Mouse (Mus musculus): Measurements from ENCODE around the gene Rgn. TPM values are rescaled to one million over a fixed set of nuclear protein-coding genes. Genes with fewer than 3 reads are reported as not detected.

Gene Rgn
- polyA plus RNA-seq (2012; ENCODE audit: insufficient read depth, insufficient read length, missing spikeins) = not detected in 2 replicates

- peaks cover 6% of the 10 kb centered on the region for H3K4me1 ChIP-seq (ENCODE audit: control insufficient read depth, insufficient read depth, low read length)
- TF ChIP-seq CTCF (IDR thresholded peaks at IDR 0.05; ENCODE audit: low read depth, low read length) = no peak
- no peak for TF ChIP-seq POLR2A (IDR thresholded peaks at IDR 0.05; ENCODE audit: borderline replicate concordance, low read depth, low read length)
- H3K4me3 ChIP-seq (ENCODE audit: insufficient read depth, low read length) = no peak within 1 kb of the TSS
- no peak within 1 kb of the TSS for H3K27ac ChIP-seq (ENCODE audit: insufficient read depth, low read depth, low read length)
Measured at GRCm38 (mm10) chrX:20549532-20549931, at the start of gene Rgn. Gene Rgn, plus strand, starts transcription at chrX:20549787.

- Histone ChIP-seq H3K27ac (ENCODE audit: insufficient read depth, low read depth, low read length) (no peak overlapping the region), H3K4me3 (ENCODE audit: insufficient read depth, low read length) (no peak overlapping the region), H3K4me1 (ENCODE audit: control insufficient read depth, insufficient read depth, low read length) (peaks cover 5% of the 10 kb centered on the region)
- TF ChIP-seq POLR2A (IDR thresholded peaks at IDR 0.05; ENCODE audit: borderline replicate concordance, low read depth, low read length) (no peak), CTCF (IDR thresholded peaks at IDR 0.05; ENCODE audit: low read depth, low read length) (no peak)
Measured at GRCm38 (mm10) chrX:20520290-20520939, 29.2 kb upstream of the Rgn start.

GRCm38 (mm10) chrX:20521578-20521977, 28.0 kb upstream of the Rgn start:
- Histone ChIP-seq H3K27ac (ENCODE audit: insufficient read depth, low read depth, low read length) (no peak overlapping the region), H3K4me1 (ENCODE audit: control insufficient read depth, insufficient read depth, low read length) (peaks cover 5% of the 10 kb centered on the region), H3K4me3 (ENCODE audit: insufficient read depth, low read length) (no peak overlapping the region)
- TF ChIP-seq CTCF (IDR thresholded peaks at IDR 0.05; ENCODE audit: low read depth, low read length) (no peak), POLR2A (IDR thresholded peaks at IDR 0.05; ENCODE audit: borderline replicate concordance, low read depth, low read length) (no peak)

GRCm38 (mm10) chrX:20532621-20533020, 17.0 kb upstream of the Rgn start:
- H3K27ac ChIP-seq (ENCODE audit: insufficient read depth, low read depth, low read length) = no peak overlapping the region
- H3K4me3 ChIP-seq (ENCODE audit: insufficient read depth, low read length) = no peak overlapping the region
- no peaks in the 10 kb centered on the region for H3K4me1 ChIP-seq (ENCODE audit: control insufficient read depth, insufficient read depth, low read length)
- no peak for TF ChIP-seq CTCF (IDR thresholded peaks at IDR 0.05; ENCODE audit: low read depth, low read length)
- TF ChIP-seq POLR2A (IDR thresholded peaks at IDR 0.05; ENCODE audit: borderline replicate concordance, low read depth, low read length) = no peak

- H3K4me3 ChIP-seq (ENCODE audit: insufficient read depth, low read length) = no peak overlapping the region
- no peaks in the 10 kb centered on the region for H3K4me1 ChIP-seq (ENCODE audit: control insufficient read depth, insufficient read depth, low read length)
- no peak overlapping the region for H3K27ac ChIP-seq (ENCODE audit: insufficient read depth, low read depth, low read length)
- TF ChIP-seq CTCF (IDR thresholded peaks at IDR 0.05; ENCODE audit: low read depth, low read length) (no peak), POLR2A (IDR thresholded peaks at IDR 0.05; ENCODE audit: borderline replicate concordance, low read depth, low read length) (no peak)
Measured at GRCm38 (mm10) chrX:20543867-20544266, 5.7 kb upstream of the Rgn start.

GRCm38 (mm10) chrX:20547609-20548008, 2.0 kb upstream of the Rgn start:
- H3K4me3 ChIP-seq (ENCODE audit: insufficient read depth, low read length) = peak overlapping the region; percentile 55; the same call in 1 of the 2 replicates
- TF ChIP-seq CTCF (IDR thresholded peaks at IDR 0.05; ENCODE audit: low read depth, low read length) (no peak), POLR2A (IDR thresholded peaks at IDR 0.05; ENCODE audit: borderline replicate concordance, low read depth, low read length) (no peak)
- H3K27ac ChIP-seq (ENCODE audit: insufficient read depth, low read depth, low read length) = no peak overlapping the region
- no peaks in the 10 kb centered on the region for H3K4me1 ChIP-seq (ENCODE audit: control insufficient read depth, insufficient read depth, low read length)

- H3K4me1 ChIP-seq (ENCODE audit: control insufficient read depth, insufficient read depth, low read length) = peaks cover 3% of the 10 kb centered on the region
- TF ChIP-seq CTCF (IDR thresholded peaks at IDR 0.05; ENCODE audit: low read depth, low read length) (no peak), POLR2A (IDR thresholded peaks at IDR 0.05; ENCODE audit: borderline replicate concordance, low read depth, low read length) (no peak)
- no peak overlapping the region for H3K27ac ChIP-seq (ENCODE audit: insufficient read depth, low read depth, low read length)
- H3K4me3 ChIP-seq (ENCODE audit: insufficient read depth, low read length) = peak overlapping the region; percentile 55
Measured at GRCm38 (mm10) chrX:20548011-20548879, 1.3 kb upstream of the Rgn start.

- Histone ChIP-seq H3K27ac (ENCODE audit: insufficient read depth, low read depth, low read length) (no peak overlapping the region), H3K4me3 (ENCODE audit: insufficient read depth, low read length) (no peak overlapping the region), H3K4me1 (ENCODE audit: control insufficient read depth, insufficient read depth, low read length) (peaks cover 4% of the 10 kb centered on the region)
- TF ChIP-seq CTCF (IDR thresholded peaks at IDR 0.05; ENCODE audit: low read depth, low read length) = no peak
- no peak for TF ChIP-seq POLR2A (IDR thresholded peaks at IDR 0.05; ENCODE audit: borderline replicate concordance, low read depth, low read length)
Measured at GRCm38 (mm10) chrX:20548880-20549440, 627 bp upstream of the Rgn start.

GRCm38 (mm10) chrX:20552199-20552598, 2.6 kb downstream of the Rgn start:
- Histone ChIP-seq H3K4me3 (ENCODE audit: insufficient read depth, low read length) (no peak overlapping the region), H3K27ac (ENCODE audit: insufficient read depth, low read depth, low read length) (no peak overlapping the region), H3K4me1 (ENCODE audit: control insufficient read depth, insufficient read depth, low read length) (peaks cover 6% of the 10 kb centered on the region)
- TF ChIP-seq POLR2A (IDR thresholded peaks at IDR 0.05; ENCODE audit: borderline replicate concordance, low read depth, low read length) (no peak), CTCF (IDR thresholded peaks at IDR 0.05; ENCODE audit: low read depth, low read length) (no peak)

Data from bone marrow macrophage, adult 2 months (primary cell).